Mouse (Mus musculus) ES-E14 (cell line): ENCODE results near the gene Rnf144a.

ENCODE experiments used
- HCFC1 ChIP-seq: IDR thresholded peaks from 2 replicates; pipeline ENCODE4 v1.6.1; 2012; ENCODE audit warnings: low read length, inconsistent platforms, borderline replicate concordance; ENCODE audit not compliant: insufficient read depth
- ZC3H11A ChIP-seq: IDR thresholded peaks from 2 replicates; pipeline ENCODE4 v1.6.1; 2012; ENCODE audit warnings: low read depth, mild to moderate bottlenecking, inconsistent platforms, low read length, borderline replicate concordance
- ZNF384 ChIP-seq: IDR thresholded peaks from 2 replicates; pipeline ENCODE4 v1.6.1; 2012; ENCODE audit warnings: low read depth, low read length, inconsistent platforms

- no peak for TF ChIP-seq ZNF384
- TF ChIP-seq ZC3H11A, result no peak
- no peak for TF ChIP-seq HCFC1
Measured at GRCm38 (mm10) chr12:26340621-26341020, 74.4 kb downstream of the Rnf144a start.
